Mouse (Mus musculus) embryonic stem cell, embryonic (primary cell): ENCODE measurements around the gene Brpf1.

ENCODE experiments used
- CTCF ChIA-PET, 4 experiments: fragments of 300-600 bp in 2 of 4; fragments of 350-600 bp in 2 of 4; sonication (Branson Sonifier 250); formaldehyde crosslinking; loops; one replicate each; lab custom pipeline; 2022; ENCODE audit warnings: inconsistent platforms in 2 of 4; lab: Charles Lee
- POLR2A ChIA-PET, 4 experiments: fragments of 300-600 bp in 2 of 4; fragments of 350-600 bp in 2 of 4; sonication (Branson Sonifier 250); formaldehyde crosslinking; loops; one replicate each; lab custom pipeline; 2022; ENCODE audit warnings: antibody characterized with exemption in 4 of 4, inconsistent platforms in 1 of 4; lab: Charles Lee

Gene Brpf1

DNA sequence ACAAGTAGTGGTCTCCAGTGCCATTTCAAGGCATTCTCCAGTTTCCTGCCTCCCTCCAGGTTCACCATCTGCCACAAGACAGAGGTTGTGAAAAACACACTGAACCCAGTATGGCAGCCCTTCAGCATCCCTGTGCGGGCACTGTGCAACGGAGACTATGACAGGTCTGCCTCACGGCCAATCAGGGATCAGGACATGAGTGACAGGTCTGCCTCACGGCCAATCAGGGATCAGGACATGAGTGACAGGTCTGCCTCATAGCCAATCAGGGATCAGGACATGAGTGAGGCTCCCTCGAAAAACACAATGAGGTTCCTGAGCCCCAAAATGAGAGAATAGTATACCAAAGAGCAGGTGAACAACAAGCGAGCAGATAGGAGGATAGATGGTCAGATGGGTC lies 16.6 kb upstream of the Brpf1 start:
- CTCF ChIA-PET: no interaction called here
- POLR2A ChIA-PET: interaction anchor here in 2 of 4 experiments (1.5 to 3.0 kb wide), 5 partner anchors 11 to 18 kb away, joined by 4 to 15 read pairs (median 4); partner anchors contain the start of gene Brpf1 (in 2 of the 2)

DNA sequence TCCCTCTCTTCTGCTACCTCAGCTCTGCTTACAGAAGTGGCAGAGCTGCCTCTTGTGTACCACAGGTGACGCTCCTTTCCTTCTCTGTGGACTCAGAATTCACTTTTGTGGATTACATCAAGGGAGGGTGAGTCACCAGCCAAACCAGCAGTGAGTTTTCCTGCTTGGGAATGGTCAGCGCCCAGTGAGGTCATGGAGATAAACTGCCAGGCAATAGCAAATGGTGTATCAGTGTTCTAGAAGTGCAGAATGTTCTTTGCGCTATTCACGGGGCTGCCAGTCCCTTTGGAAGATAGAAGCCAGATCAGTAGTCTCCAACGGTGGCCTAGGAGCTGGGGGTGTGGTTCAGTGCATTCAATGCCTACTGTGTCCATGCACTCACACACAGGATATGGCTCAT lies 14.0 kb upstream of the Brpf1 start:
- POLR2A ChIA-PET: interaction anchor here in 2 of 4 experiments (1.2 to 6.3 kb wide), 4 partner anchors 9 to 25 kb away, joined by 3 to 54 read pairs (median 22); partner anchors contain the start of gene Cpne9 (in 2 of the 2)
- CTCF ChIA-PET: interaction anchor here in 1 of 4 experiments (1.2 kb wide), 1 partner anchor 9 kb away, joined by 4 read pairs; no protein-coding TSS in a partner anchor

DNA sequence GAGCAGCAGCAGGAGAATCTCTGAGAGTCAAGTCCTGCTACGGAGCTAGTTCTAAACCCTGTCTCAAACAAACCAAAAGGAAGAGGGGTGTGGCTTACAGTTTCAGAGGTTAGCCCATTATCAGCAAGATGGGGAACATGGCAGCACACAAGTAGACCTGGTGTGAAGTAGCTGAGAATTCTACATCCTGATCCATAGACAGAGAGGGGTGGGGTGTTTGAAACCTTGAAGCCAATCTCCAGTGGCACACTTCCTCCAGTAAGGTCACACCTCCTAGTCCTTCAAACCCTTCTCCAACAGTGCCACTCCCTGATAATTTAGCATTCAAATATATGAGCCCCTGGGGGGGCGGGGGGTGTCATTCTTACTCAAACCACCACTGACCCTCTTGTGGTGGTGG lies 10.9 kb upstream of the Brpf1 start:
- ChIA-PET CTCF (interaction anchor here in 2 of 4 experiments (0.7 to 1.3 kb wide), 3 partner anchors 10 to 120 kb away, joined by 3 read pairs; no protein-coding TSS in a partner anchor), POLR2A (interaction anchor here in 2 of 4 experiments (0.8 to 6.3 kb wide), 13 partner anchors 8 to 220 kb away, joined by 3 to 72 read pairs (median 4); partner anchors contain the start of genes Cpne9 (in 2 of the 2), Brpf1 (in 1 of the 2) and Mtmr14 (in 1 of the 2))

DNA sequence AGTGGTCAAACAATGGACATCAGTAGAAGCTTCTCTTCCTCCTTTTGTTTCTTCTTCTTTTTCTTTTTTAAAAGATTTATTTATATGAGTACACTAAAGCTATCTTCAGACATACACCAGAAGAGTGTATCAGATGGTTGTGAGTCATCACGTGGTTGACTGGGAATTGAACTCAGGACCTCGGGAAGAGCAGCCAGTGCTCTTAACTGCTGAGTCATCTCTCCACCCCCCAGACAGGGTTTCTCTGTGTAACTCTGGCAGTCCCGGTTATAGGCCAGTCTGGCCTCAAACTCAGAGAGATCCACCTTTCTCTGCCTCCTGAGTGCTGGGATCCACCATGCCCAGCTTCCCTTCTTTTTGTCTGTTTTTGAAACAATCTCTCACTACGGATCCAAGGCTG lies 10.3 kb upstream of the Brpf1 start:
- POLR2A ChIA-PET: interaction anchor here in 2 of 4 experiments (0.8 to 6.3 kb wide), 14 partner anchors 9 to 221 kb away, joined by 3 to 72 read pairs (median 4); partner anchors contain the start of genes Cpne9 (in 2 of the 2), Brpf1 (in 1 of the 2) and Mtmr14 (in 1 of the 2)

DNA sequence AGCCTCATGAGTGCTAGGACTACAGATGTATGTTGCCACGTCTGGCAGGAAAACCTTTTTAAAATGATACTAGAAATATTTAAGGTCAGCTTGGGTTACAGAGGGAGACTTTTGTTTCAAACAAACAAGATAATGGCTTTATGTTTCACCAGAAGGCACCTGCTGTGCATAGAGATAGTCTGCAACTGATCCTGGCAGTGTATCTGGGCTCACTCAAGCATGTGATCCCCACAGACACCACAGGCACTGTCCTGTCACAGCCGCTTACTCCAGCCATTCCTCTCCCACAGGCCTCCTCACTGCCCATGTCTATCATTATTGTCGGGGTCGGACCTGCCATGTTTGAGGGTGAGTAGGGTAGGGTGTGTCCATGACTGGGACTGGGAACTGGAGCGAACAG lies 5.6 kb upstream of the Brpf1 start:
- CTCF ChIA-PET: interaction anchor here (0.5 to 2.5 kb wide), 11 partner anchors 13 to 395 kb away, joined by 3 to 12 read pairs (median 4); partner anchors contain the start of genes Cpne9 (in 1 of the 4), Mtmr14 (in 1 of the 4) and Tatdn2 (in 1 of the 4)
- POLR2A ChIA-PET: interaction anchor here in 2 of 4 experiments (0.9 to 1.5 kb wide), 5 partner anchors 12 to 37 kb away, joined by 3 to 5 read pairs (median 4); no protein-coding TSS in a partner anchor

More for the DNA sequence above, 10.3 kb upstream of the Brpf1 start:
- CTCF ChIA-PET: interaction anchor here in 3 of 4 experiments (0.5 to 1.8 kb wide), 5 partner anchors 10 to 1882 kb away, joined by 3 to 8 read pairs (median 3); no protein-coding TSS in a partner anchor

DNA sequence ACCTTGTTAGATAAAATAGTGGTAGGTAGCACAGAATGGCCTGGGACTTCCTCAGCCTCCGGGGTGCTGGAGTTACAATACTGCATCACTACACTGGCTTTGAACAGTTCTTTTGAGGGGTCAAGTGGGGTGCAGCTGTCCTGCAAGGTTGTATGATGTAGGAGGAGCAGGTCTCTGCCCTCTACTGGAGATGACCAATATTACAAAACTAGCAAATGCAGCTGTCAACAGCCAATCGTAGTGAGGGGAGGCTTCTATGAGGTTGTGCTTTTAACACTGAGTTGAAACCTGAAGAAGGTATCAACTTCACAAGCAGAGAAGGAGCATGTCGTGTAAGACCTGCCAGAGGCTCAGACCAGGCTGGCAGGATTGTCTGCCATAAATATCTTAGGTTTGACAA lies 4.7 kb upstream of the Brpf1 start:
- POLR2A ChIA-PET: interaction anchor here in 2 of 4 experiments (0.6 to 1.5 kb wide), 5 partner anchors 13 to 171 kb away, joined by 3 to 5 read pairs (median 3); no protein-coding TSS in a partner anchor
- CTCF ChIA-PET: interaction anchor here (0.5 to 2.5 kb wide), 22 partner anchors 10 to 264 kb away, joined by 3 to 12 read pairs (median 3); partner anchors contain the start of genes Camk1 (in 1 of the 4), Cpne9 (in 1 of the 4) and Mtmr14 (in 1 of the 4)

DNA sequence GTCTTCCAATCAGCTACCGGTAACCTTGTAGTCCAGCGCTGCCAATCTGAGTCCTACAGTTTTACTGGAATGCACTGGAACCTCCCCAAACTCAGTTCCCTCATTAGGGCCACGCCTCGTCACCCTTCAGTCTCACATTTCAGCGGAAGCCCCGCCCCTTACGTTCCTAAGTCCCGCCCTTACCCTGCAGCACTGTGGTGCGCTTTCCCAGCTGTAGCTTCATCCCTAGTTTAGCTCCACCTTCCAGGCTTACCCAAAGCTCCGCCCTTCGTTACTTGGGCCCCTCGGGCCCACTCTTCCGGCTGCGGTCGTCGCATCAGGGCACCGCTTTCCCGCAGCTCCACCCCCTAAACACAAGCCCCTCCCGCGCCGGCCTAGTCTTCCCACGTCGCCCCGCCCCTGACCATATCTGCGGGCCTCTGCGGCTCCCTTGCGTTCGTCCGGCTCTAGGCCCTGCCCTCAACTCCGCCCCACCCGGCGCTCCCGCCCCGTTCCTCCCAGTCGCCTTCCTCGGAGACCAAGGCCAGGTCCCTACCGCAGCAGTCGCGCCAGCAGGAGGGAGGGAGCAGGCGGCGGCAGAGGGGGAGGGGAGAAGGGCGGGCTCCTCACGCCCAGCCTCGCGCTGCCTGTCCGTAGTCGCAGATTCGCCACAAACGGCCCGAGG lies 483 bp upstream of the Brpf1 start:
- CTCF ChIA-PET: interaction anchor here in 3 of 4 experiments (0.6 to 1.4 kb wide), 12 partner anchors 9 to 268 kb away, joined by 3 to 8 read pairs (median 3); partner anchors contain the start of gene Thumpd3 (in 1 of the 3)

DNA sequence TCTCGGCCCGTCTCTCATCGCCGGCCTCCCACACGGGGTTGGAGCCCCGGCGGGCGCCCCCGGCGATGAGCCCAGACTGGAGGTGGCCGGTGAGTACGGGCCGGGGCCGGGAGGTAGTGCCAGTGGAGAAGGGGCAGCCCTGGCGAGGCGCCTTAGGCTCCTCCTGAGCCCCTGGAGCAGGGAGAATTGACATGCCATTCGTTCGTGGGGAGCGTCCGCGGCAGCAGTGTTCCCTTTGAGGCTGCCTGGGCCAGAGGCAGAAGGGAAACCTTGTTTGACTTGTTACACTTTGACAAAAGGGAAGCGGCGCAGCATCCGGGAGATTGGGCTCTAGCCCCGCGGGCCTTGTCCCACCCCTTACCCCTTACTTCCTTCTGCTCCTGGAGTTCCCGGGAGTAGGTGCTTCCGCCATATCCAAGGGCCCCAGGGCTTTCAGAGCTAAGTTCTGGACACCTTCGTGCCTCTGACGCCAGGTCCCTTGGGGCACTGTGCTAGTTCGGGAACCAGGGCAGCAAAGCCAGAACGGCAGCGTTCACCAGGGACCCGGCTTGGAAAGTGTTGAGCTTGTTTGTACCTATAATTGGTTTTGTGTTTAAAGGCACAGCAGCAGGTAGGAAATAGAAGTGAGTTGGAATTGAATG lies 664 bp downstream of the Brpf1 start:
- POLR2A ChIA-PET: interaction anchor here in 3 of 4 experiments (0.7 to 6.2 kb wide), 44 partner anchors 9 to 611 kb away, joined by 3 to 72 read pairs (median 6); partner anchors contain the start of genes Ogg1 (in 3 of the 3), Camk1 (in 1 of the 3), Cpne9 (in 1 of the 3) and Il17rc (in 1 of the 3)
- CTCF ChIA-PET: no interaction called here

More for the DNA sequence above, 483 bp upstream of the Brpf1 start:
- POLR2A ChIA-PET: interaction anchor here (0.6 to 6.2 kb wide), 98 partner anchors 9 to 610 kb away, joined by 3 to 72 read pairs (median 4); partner anchors contain the start of genes Camk1 (in 2 of the 4), Cpne9 (in 2 of the 4), Mtmr14 (in 2 of the 4) and Ogg1 (in 2 of the 4)

DNA sequence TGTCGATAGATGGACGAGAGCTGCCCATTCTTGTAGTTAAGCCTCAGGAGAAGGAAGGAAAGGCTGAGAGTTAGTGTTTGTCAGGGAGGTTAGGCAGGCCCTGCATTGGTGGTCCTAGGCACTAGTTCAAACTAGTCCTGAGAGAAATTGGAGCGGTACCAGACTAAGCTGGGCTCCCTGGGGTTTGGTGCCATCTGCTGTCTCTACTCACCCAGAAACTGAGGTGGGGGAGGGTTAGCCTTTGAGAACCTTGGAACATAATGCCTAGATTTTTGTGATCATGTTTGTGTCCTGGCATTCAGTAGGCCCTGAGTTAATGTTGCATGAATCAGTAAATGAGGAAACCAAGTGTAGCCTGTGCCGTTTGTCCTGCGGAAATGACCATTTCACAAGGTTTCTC lies 1.2 kb downstream of the Brpf1 start:
- CTCF ChIA-PET: interaction anchor here in 1 of 4 experiments (0.7 kb wide), 1 partner anchor 238 kb away, joined by 3 read pairs; no protein-coding TSS in a partner anchor
- POLR2A ChIA-PET: interaction anchor here in 3 of 4 experiments (0.6 to 6.2 kb wide), 27 partner anchors 8 to 935 kb away, joined by 3 to 72 read pairs (median 5); partner anchors contain the start of genes Ogg1 (in 3 of the 3), Camk1 (in 1 of the 3), Cpne9 (in 1 of the 3) and Setd5 (in 1 of the 3)

DNA sequence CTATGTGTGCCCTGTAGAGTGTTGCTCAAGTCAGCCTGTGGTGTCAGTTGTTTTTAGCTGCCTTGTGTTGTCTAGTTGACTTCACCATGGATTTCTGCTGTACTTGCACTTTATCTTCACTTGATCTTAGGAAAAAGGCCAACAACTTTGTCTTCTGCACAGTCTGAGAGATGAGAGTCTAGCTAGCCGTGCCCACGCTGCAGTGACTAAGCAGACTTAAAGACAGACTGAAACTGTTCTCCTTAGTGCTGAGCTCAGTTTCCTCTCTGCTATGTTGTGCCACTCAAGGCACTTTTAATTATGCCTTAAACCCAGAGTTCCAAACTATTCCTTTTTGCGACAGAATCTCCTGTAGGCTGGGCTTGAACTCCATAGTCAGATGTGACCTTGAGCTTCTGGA lies 9.0 kb downstream of the Brpf1 start:
- ChIA-PET POLR2A (interaction anchor here in 2 of 4 experiments (0.9 to 3.3 kb wide), 9 partner anchors 9 to 228 kb away, joined by 3 to 30 read pairs (median 10); partner anchors contain the start of genes Brpf1 (in 2 of the 2) and Ogg1 (in 2 of the 2)), CTCF (interaction anchor here in 3 of 4 experiments (0.5 to 1.5 kb wide), 6 partner anchors 10 to 259 kb away, joined by 3 to 4 read pairs (median 4); no protein-coding TSS in a partner anchor)

DNA sequence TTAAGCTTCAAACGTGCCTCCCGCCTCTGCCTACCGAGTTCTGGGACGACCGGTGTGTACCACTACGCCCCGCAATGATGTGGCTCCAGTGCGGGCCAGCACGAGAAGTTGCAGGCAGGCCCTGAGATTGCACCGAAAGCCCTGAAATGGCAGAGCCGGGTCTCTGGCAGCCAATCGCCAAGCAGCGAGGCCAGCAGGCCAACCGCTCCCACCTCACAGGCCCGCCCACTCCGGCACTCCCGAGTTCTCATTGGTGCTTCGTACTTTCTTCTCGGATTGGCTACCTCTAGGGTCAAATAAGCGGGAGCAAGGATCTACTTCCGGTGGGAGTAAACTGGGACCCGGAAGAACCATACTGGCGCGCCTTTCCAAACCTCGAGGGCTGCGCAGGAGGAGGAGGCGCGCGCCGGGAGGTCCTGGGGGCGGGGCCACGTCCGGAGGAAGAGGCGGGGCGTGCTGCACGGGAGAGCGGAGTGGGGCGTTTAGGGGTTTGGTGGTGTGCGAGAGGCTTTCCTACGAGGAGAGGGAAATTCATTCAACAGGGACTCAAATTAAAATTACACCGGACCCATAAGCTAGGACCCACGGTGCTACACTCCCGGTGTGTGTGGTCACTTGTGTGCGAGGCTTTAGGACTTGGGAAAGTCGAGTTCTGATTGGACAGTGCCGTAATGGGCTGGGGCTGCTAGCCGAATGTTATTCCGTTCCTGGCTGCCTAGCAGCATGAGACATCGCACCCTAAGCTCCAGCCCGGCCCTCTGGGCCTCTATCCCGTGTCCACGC lies 19.8 kb downstream of the Brpf1 start, which contains the start of gene Ogg1:
Ogg1 (plus strand) TSS at position 440 of the 783 bp plus-strand sequence.
- ChIA-PET CTCF (interaction anchor here in 1 of 4 experiments (1.0 kb wide), 1 partner anchor 41 kb away, joined by 3 read pairs; no protein-coding TSS in a partner anchor), POLR2A (interaction anchor here in 3 of 4 experiments (0.6 to 4.3 kb wide), 37 partner anchors 10 to 372 kb away, joined by 3 to 50 read pairs (median 4); partner anchors contain the start of genes Brpf1 (in 2 of the 3), Camk1 (in 1 of the 3), Cpne9 (in 1 of the 3) and Mtmr14 (in 1 of the 3))

DNA sequence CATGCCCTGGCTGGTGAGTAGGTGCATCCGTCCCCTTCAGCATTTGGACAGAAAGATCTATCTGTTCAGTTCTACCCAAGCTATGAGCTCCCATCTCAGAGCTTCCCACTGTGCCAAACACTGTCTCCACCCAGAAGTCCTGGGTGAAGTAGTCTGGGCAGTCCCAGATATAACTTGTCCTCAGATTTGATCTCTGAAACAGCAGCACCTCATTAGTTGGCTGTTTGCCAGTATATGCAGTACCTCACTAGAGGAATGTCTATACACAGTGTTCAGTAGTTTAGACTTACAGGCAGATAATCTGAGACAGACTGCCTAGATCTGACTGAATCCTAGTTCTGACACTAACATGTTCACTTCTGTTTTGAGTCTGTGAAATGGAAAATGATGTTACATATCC lies 22.5 kb downstream of the Brpf1 start:
- ChIA-PET POLR2A (interaction anchor here in 1 of 4 experiments (1.1 kb wide), 1 partner anchor 22 kb away, joined by 6 read pairs; the partner anchor contains the start of gene Brpf1), CTCF (no interaction called here)

DNA sequence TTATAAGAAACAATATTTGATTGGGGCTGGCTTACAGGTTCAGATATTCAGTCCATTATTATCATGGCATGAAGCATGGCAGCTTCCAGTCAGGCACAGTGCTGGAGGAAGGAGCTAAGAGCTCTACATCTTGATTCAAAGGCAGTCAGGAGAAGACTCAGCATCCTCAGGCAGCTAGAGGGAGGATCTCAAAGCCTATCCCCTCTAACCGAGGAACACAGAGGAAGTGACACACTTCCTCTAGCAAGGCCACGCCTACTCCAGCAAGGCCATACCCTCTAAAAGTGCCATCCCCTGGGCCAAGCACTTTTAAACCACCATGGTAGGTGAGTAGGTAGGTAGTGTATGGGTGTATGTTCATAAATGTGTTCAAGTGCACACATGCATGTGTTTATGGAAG lies 23.6 kb downstream of the Brpf1 start:
- CTCF ChIA-PET: interaction anchor here in 1 of 4 experiments (0.5 kb wide), 1 partner anchor 12 kb away, joined by 3 read pairs; no protein-coding TSS in a partner anchor
- POLR2A ChIA-PET: interaction anchor here in 2 of 4 experiments (1.1 to 1.3 kb wide), 4 partner anchors 11 to 24 kb away, joined by 3 to 6 read pairs (median 4); partner anchors contain the start of gene Brpf1 (in 1 of the 2)

DNA sequence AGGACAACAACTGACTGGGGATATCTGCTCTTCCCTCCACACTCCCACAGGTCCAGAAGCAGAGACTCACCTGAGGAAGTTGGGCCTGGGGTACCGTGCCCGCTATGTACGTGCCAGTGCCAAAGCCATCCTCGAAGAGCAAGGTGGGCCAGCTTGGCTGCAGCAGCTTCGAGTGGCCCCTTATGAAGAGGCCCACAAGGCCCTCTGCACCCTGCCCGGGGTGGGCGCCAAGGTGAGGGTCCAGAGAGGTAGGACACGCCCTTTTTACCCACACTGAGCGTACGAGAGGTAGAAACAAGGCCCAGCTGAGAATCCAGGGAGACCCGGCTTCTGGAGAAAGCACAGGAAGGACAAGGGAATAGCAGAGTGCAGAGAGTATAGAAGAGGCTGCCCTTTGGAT lies 24.8 kb downstream of the Brpf1 start:
- ChIA-PET POLR2A (interaction anchor here in 2 of 4 experiments (0.9 to 1.1 kb wide), 5 partner anchors 9 to 94 kb away, joined by 3 read pairs; partner anchors contain the start of gene Mtmr14 (in 1 of the 2)), CTCF (no interaction called here)

DNA sequence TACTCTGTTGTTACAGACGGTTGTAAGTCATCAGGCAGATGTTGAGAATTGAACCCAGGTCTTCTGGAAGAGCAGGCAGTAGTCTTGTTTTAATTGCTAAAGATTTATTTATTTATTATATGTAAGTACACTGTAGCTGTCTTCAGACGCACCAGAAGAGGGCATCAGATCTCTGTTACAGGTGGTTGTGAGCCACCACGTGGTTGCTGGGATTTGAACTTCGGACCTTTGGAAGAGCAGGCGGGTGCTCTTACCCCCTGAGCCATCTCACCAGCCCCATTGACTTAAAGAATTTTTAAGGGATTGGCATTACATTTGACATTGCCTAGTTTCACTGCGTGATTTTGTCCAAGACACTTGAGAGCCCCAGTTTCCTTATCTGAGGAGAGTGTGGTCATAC lies 25.8 kb downstream of the Brpf1 start:
- CTCF ChIA-PET: interaction anchor here in 2 of 4 experiments (0.6 to 1.0 kb wide), 3 partner anchors 59 to 95 kb away, joined by 3 read pairs; no protein-coding TSS in a partner anchor
- POLR2A ChIA-PET: interaction anchor here in 2 of 4 experiments (1.0 to 1.4 kb wide), 6 partner anchors 12 to 62 kb away, joined by 3 to 6 read pairs (median 3); partner anchors contain the start of gene Camk1 (in 1 of the 2)
